Comparison of ENCODE assay signal across 23 mouse cellular contexts in the genomic region with DNA sequence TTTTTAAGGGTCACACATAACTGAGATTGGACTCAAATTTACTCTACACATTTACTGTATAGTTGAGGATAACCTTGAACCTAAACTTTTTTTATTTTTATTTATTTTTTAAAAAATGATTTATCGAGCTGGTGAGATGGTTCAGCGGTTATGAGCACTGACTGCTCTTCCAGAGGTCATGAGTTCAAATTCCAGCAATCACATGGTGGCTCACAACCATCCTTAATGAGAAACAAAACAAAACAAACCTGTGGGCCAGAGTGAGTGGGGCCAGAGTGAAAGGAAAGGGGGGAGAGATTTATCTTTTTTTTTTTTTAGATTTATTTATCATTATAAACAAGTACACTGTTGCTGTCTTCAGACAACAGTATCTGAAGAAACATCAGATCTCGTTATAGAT. TPM values are rescaled to one million over a fixed set of nuclear protein-coding genes. Genes with fewer than 3 reads are reported as not detected.
"Had no signal": no experiment of that assay in that cellular context is flagged by ENCODE, and none has a peak within 500 bp of the region (broad histone marks: within the 10 kb centered on the region; RNA-seq: fewer than 3 reads in every experiment).

No protein-coding gene starts in this region.

- H3K36me3 ChIP-seq: heart, embryonic 10.5 days; heart, embryonic 12.5 days; hindbrain, embryonic 13.5 days; hindbrain, embryonic 15.5 days; kidney, embryonic 15.5 days; limb, embryonic 13.5 days; limb, embryonic 15.5 days had no signal

- H3K27me3 ChIP-seq: heart, embryonic 12.5 days; hindbrain, embryonic 13.5 days; hindbrain, embryonic 15.5 days; kidney, embryonic 15.5 days; limb, embryonic 13.5 days; limb, embryonic 15.5 days; liver, embryonic 12.5 days had no signal

- H3K4me1 ChIP-seq: heart, embryonic 10.5 days; heart, embryonic 12.5 days; hindbrain, embryonic 13.5 days; hindbrain, embryonic 15.5 days; limb, embryonic 13.5 days; limb, embryonic 15.5 days had no signal

- H3K27ac ChIP-seq: heart, embryonic 10.5 days; hindbrain, embryonic 13.5 days; hindbrain, embryonic 15.5 days; hindbrain, postnatal 0 days; kidney, embryonic 15.5 days; limb, embryonic 13.5 days; limb, embryonic 15.5 days; liver, embryonic 12.5 days; liver, embryonic 14.5 days had no signal

- DNase-seq: forebrain, postnatal 0 days; gastrocnemius, postnatal 14 days; gastrocnemius, postnatal 36 days; heart, adult 18-20 months; heart, postnatal 10 days; heart, postnatal 36 days; layer of hippocampus, adult 9-11 months; layer of hippocampus, postnatal 36 days; left cerebral cortex, postnatal 4 days had no signal

- H3K4me3 ChIP-seq: heart, embryonic 10.5 days; heart, embryonic 12.5 days; hindbrain, embryonic 13.5 days; hindbrain, embryonic 15.5 days; kidney, embryonic 15.5 days; limb, embryonic 13.5 days; limb, embryonic 15.5 days; liver, embryonic 12.5 days had no signal

RNA-seq across cellular contexts. Expression of a gene that starts 12.4 kb away (rescaled TPM):
- total RNA-seq: gastrocnemius, adult 8-10 months; gastrocnemius, postnatal 14 days; heart, postnatal 10 days; heart, postnatal 36 days; liver, adult 2 months had no signal
- polyA plus RNA-seq: heart, embryonic 14.5 days; liver, adult 2 months; liver, embryonic 12.5 days; liver, embryonic 16.5 days had no signal
